Mouse (Mus musculus): ENCODE measurements around the gene Tspan2.

- TF ChIP-seq CTCF (IDR thresholded peaks at IDR 0.05; ENCODE audit: low read depth, low read length) (no peak), TAL1 (conservative IDR thresholded peaks at IDR 0.05; ENCODE audit: low read depth, low read length) (no peak)
These were observed 3.2 kb upstream of the Tspan2 start for GRCm38 (mm10) chr3:102731112-102731511.
